Mouse (Mus musculus) CH12.LX (cell line): ENCODE measurements around the gene Patj. TPM values are rescaled to one million over a fixed set of nuclear protein-coding genes. Genes with fewer than 3 reads are reported as not detected.

Experiments used
- DNase-seq: peaks from one replicate; pipeline ENCODE4 v3.0.0-alpha.2; 2013; ENCODE audit errors: extremely low read depth
- H3K27ac ChIP-seq: 2 replicates; pipeline ENCODE4 v1.5.1; 2012; ENCODE audit warnings: low read depth, mild to moderate bottlenecking, control low read depth, moderate library complexity; ENCODE audit not compliant: insufficient read depth
- H3K27me3 ChIP-seq: replicated peaks from 2 replicates; pipeline ENCODE3; 2012; ENCODE audit warnings: inconsistent platforms
- H3K36me3 ChIP-seq, 2 experiments: replicated peaks in 1 of 2; 2 replicates each; pipeline versions ENCODE3 to v1.6.1; 2012; ENCODE audit warnings: inconsistent platforms in 1 of 2, low read length in 1 of 2, mild to moderate bottlenecking in 1 of 2, mixed read lengths in 1 of 2, moderate library complexity in 1 of 2; ENCODE audit not compliant: control insufficient read depth in 1 of 2, insufficient read depth in 1 of 2
- H3K4me1 ChIP-seq, 2 experiments: 2 replicates each; pipeline ENCODE4 v1.6.1; 2012; ENCODE audit warnings: inconsistent platforms in 1 of 2, moderate library complexity in 1 of 2; ENCODE audit not compliant: insufficient read depth in 2 of 2, control insufficient read depth in 1 of 2
- H3K4me2 ChIP-seq: 2 replicates; pipeline ENCODE4 v1.6.1; 2012; ENCODE audit warnings: low read depth, mild to moderate bottlenecking, control low read depth; ENCODE audit not compliant: poor library complexity, insufficient read depth, severe bottlenecking
- H3K4me3 ChIP-seq, 3 experiments: fragments of 150-350 bp in 1 of 3; sonication (generic) in 1 of 3; replicated peaks in 1 of 3; 2 replicates each; pipeline versions ENCODE3 to v1.5.1; 2011 to 2012; ENCODE audit warnings: low read depth in 2 of 3, low read length in 2 of 3, mild to moderate bottlenecking in 2 of 3, moderate library complexity in 2 of 3, control low read depth in 1 of 3, improper control_type of control experiment in 1 of 3, inconsistent platforms in 1 of 3, mixed read lengths in 1 of 3; ENCODE audit not compliant: poor library complexity in 1 of 3
- H3K79me2 ChIP-seq: replicated peaks from 2 replicates; pipeline ENCODE4 v1.6.1; 2012; ENCODE audit warnings: mild to moderate bottlenecking, moderate library complexity; ENCODE audit not compliant: control insufficient read depth, poor library complexity, insufficient read depth, severe bottlenecking; ENCODE audit errors: extremely low read depth
- H3K9ac ChIP-seq: 2 replicates; pipeline ENCODE4 v1.6.1; 2012; ENCODE audit warnings: low read depth, mild to moderate bottlenecking, control low read depth, moderate library complexity; ENCODE audit not compliant: insufficient read depth
- H3K9me3 ChIP-seq: replicated peaks from 2 replicates; pipeline ENCODE3; 2012; ENCODE audit warnings: low read length, inconsistent platforms, mixed read lengths
- CHD2 ChIP-seq: IDR thresholded peaks from 2 replicates; pipeline ENCODE4 v1.6.1; 2011; ENCODE audit warnings: low read length, improper control_type of control experiment
- E2F4 ChIP-seq: IDR thresholded peaks from 2 replicates; pipeline ENCODE4 v1.6.1; 2011; ENCODE audit warnings: low read depth, low read length, improper control_type of control experiment; ENCODE audit not compliant: insufficient replicate concordance
- EP300 ChIP-seq: IDR thresholded peaks from 2 replicates; pipeline ENCODE4 v1.6.1; 2011; ENCODE audit warnings: low read length, improper control_type of control experiment
- ETS1 ChIP-seq: conservative IDR thresholded peaks from 2 replicates; pipeline ENCODE4 v1.6.1; 2012; ENCODE audit warnings: low read depth, mild to moderate bottlenecking, inconsistent platforms, low read length, improper control_type of control experiment, moderate library complexity
- GABPA ChIP-seq: IDR thresholded peaks from 2 replicates; pipeline ENCODE4 v1.6.1; 2012; ENCODE audit warnings: low read depth, low read length, improper control_type of control experiment, inconsistent platforms; ENCODE audit not compliant: insufficient replicate concordance
- HCFC1 ChIP-seq: IDR thresholded peaks from 2 replicates; pipeline ENCODE4 v1.6.1; 2012; ENCODE audit warnings: low read depth, mild to moderate bottlenecking, inconsistent platforms, low read length, improper control_type of control experiment
- IRF4 ChIP-seq: IDR thresholded peaks from 2 replicates; pipeline ENCODE4 v1.6.1; 2014; ENCODE audit warnings: low read depth, mild to moderate bottlenecking, inconsistent platforms, low read length, improper control_type of control experiment
- JUND ChIP-seq: conservative IDR thresholded peaks from 2 replicates; pipeline ENCODE4 v1.6.1; 2011; ENCODE audit warnings: low read depth, low read length, improper control_type of control experiment
- MAX ChIP-seq: IDR thresholded peaks from 2 replicates; pipeline ENCODE4 v1.6.1; 2011; ENCODE audit warnings: low read length, improper control_type of control experiment
- MAZ ChIP-seq: IDR thresholded peaks from 2 replicates; pipeline ENCODE4 v1.6.1; 2012; ENCODE audit warnings: low read depth, mild to moderate bottlenecking, inconsistent platforms, low read length, improper control_type of control experiment, moderate library complexity
- NELFE ChIP-seq: IDR thresholded peaks from 2 replicates; pipeline ENCODE4 v1.6.1; 2011; ENCODE audit warnings: low read depth, low read length, improper control_type of control experiment
- NRF1 ChIP-seq: IDR thresholded peaks from 2 replicates; pipeline ENCODE4 v1.6.1; 2014; ENCODE audit warnings: low read depth, mild to moderate bottlenecking, inconsistent platforms, low read length, improper control_type of control experiment, moderate library complexity
- PAX5 ChIP-seq: IDR thresholded peaks from 2 replicates; pipeline ENCODE4 v1.6.1; 2012; ENCODE audit warnings: low read length, inconsistent platforms, mixed read lengths
- POLR2A ChIP-seq: IDR thresholded peaks from 2 replicates; pipeline ENCODE4 v1.6.1; 2011; ENCODE audit warnings: low read depth, mild to moderate bottlenecking, improper control_type of control experiment, low read length
- POLR2AphosphoS2 ChIP-seq: IDR thresholded peaks from 2 replicates; pipeline ENCODE4 v1.6.1; 2011; ENCODE audit warnings: low read depth, low read length, improper control_type of control experiment
- RAD21 ChIP-seq: IDR thresholded peaks from 2 replicates; pipeline ENCODE4 v1.6.1; 2011; ENCODE audit warnings: low read depth, mild to moderate bottlenecking, low read length, improper control_type of control experiment, moderate library complexity
- SIN3A ChIP-seq: IDR thresholded peaks from 2 replicates; pipeline ENCODE4 v1.6.1; 2012; ENCODE audit warnings: low read length, improper control_type of control experiment, inconsistent platforms
- SMC3 ChIP-seq: IDR thresholded peaks from 2 replicates; pipeline ENCODE4 v1.6.1; 2011; ENCODE audit warnings: low read depth, low read length, improper control_type of control experiment
- TBP ChIP-seq: conservative IDR thresholded peaks from 2 replicates; pipeline ENCODE4 v1.6.1; 2011; ENCODE audit warnings: low read depth, low read length, improper control_type of control experiment
- TCF12 ChIP-seq: IDR thresholded peaks from 2 replicates; pipeline ENCODE4 v1.6.1; 2014; ENCODE audit warnings: low read depth, mild to moderate bottlenecking, inconsistent platforms, low read length, improper control_type of control experiment
- UBTF ChIP-seq: IDR thresholded peaks from 2 replicates; pipeline ENCODE4 v1.6.1; 2012; ENCODE audit warnings: low read depth, mild to moderate bottlenecking, inconsistent platforms, low read length, improper control_type of control experiment, moderate library complexity
- USF1 ChIP-seq: IDR thresholded peaks from 2 replicates; pipeline ENCODE4 v1.6.1; 2014; ENCODE audit warnings: low read depth, mild to moderate bottlenecking, inconsistent platforms, low read length, improper control_type of control experiment
- USF2 ChIP-seq: conservative IDR thresholded peaks from 2 replicates; pipeline ENCODE4 v1.6.1; 2011; ENCODE audit warnings: low read depth, low read length, improper control_type of control experiment
- ZC3H11A ChIP-seq: IDR thresholded peaks from 2 replicates; pipeline ENCODE4 v1.6.1; 2012; ENCODE audit warnings: low read depth, mild to moderate bottlenecking, inconsistent platforms, low read length, improper control_type of control experiment
- ZKSCAN1 ChIP-seq: IDR thresholded peaks from 2 replicates; pipeline ENCODE4 v1.6.1; 2012; ENCODE audit warnings: low read depth, inconsistent platforms, low read length, improper control_type of control experiment, borderline replicate concordance
- ZMIZ1 ChIP-seq: IDR thresholded peaks from 2 replicates; pipeline ENCODE4 v1.6.1; 2012; ENCODE audit warnings: low read depth, mild to moderate bottlenecking, inconsistent platforms, low read length, improper control_type of control experiment
- dilution Hi-C: fragments of 300-500 bp; cut with MboI; formaldehyde crosslinking; loops from 2 replicates; pipeline ENCODE4 v1.14.3; 2020; ENCODE audit warnings: low sequenced_read_pairs; ENCODE audit not compliant: extremely low pct_unique_long_range_greater_than_20kb, extremely low pct_ligation_motif_present
- in situ Hi-C: fragments of 300-500 bp; cut with MboI; formaldehyde crosslinking; loops from 3 replicates; pipeline ENCODE4 v1.14.3; 2019; ENCODE audit warnings: low sequenced_read_pairs, low pct_ligation_motif_present, low pct_unique_long_range_greater_than_20kb, mixed read lengths
- polyA plus RNA-seq: library from polyadenylated mRNA; unstranded; fragments of >175 nt; gene quantifications from 2 replicates; pipeline ENCODE4 v1.2.1, GENCODE M21; 2012; ENCODE audit warnings: low read depth; ENCODE audit not compliant: insufficient read length
- total RNA-seq, 2 experiments: library from RNA; depleted of rRNA; stranded (reverse); fragments of 300-350 nt in 1 of 2; fragments of >200 nt in 1 of 2; gene quantifications; 2 replicates each; pipeline ENCODE4 v1.2.3; 2012 to 2014

Gene Patj
- total and polyA plus RNA-seq, 3 experiments = 1.2 to 6.1 (median 2.0) TPM

DNA sequence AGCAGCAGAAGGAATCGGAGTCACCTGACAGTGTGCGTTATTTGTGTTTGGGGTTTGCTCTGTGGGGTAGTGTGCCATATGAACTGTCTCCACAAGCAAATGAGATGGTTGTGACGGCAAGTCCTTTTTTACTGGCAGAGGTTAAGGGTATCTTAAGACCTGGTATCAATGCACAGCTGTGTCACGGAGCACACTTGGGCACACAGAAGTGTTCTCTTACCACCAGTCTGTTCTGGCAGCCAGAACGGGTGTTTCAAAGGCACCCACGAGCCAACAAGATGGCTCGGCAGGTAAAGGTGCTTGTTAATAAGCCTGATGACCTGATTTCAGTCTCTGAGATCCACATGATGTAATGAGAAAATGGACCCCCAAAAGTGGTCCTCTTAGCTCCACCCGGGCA is 243.1 kb downstream of the Patj start:
- no peaks in the 10 kb centered on the region for H3K79me2 ChIP-seq
- TF ChIP-seq GABPA (no peak), MAX (no peak), POLR2AphosphoS2 (no peak), EP300 (no peak), UBTF (no peak), TBP (no peak), NRF1 (no peak), NELFE (no peak), USF2 (no peak), POLR2A (no peak), CHD2 (no peak), E2F4 (no peak)
- DNase-seq = no peak
- H3K4me1 ChIP-seq = no peaks in the 10 kb centered on the region
- no peak overlapping the region for H3K4me2 ChIP-seq
- no peak overlapping the region for H3K4me3 ChIP-seq
- in situ Hi-C loops = no loop called here
- no peak overlapping the region for H3K27ac ChIP-seq
- dilution Hi-C loops = no loop called here
- peaks cover 56% of the 10 kb centered on the region for H3K9me3 ChIP-seq
- no peaks in the 10 kb centered on the region for H3K36me3 ChIP-seq
- no peak overlapping the region for H3K9ac ChIP-seq
- H3K27me3 ChIP-seq = no peaks in the 10 kb centered on the region

DNA sequence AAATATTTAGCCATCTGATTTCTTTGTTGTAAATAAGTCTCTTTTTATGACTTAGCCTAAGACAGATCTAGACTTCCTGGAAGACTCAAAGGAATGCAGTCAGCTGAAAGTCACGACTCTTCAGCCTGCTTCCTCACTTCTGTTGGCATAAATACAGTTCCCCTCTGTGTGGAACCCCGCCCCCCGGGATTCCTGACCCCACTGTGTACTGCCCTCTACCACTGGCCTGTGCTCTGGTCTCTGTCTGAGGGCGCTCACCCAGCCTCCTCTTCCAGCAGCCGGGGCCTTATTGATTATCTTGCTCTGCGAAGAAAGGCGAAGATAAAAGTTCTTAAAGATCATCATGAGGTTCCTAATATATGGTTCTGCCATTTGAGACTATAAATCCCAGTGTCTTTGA is 258.1 kb downstream of the Patj start:
- Histone ChIP-seq H3K27ac (no peak overlapping the region), H3K4me3 (no peak overlapping the region), H3K9ac (no peak overlapping the region), H3K79me2 (no peaks in the 10 kb centered on the region), H3K9me3 (peaks cover 57% of the 10 kb centered on the region), H3K4me1 (no peaks in the 10 kb centered on the region), H3K36me3 (no peaks in the 10 kb centered on the region), H3K27me3 (no peaks in the 10 kb centered on the region), H3K4me2 (no peak overlapping the region)
- in situ Hi-C loops = no loop called here
- no peak for DNase-seq
- dilution Hi-C loops = no loop called here
- TF ChIP-seq NELFE (no peak), GABPA (no peak), USF1 (no peak), HCFC1 (no peak), MAZ (no peak), JUND (no peak), ZMIZ1 (no peak), CHD2 (no peak), RAD21 (no peak), POLR2A (no peak), ETS1 (no peak), EP300 (no peak), IRF4 (no peak), ZC3H11A (no peak), SIN3A (no peak), PAX5 (no peak), ZKSCAN1 (no peak), TCF12 (no peak), SMC3 (no peak)
